12 mouse cellular contexts compared by ENCODE assay signal in the genomic region with DNA sequence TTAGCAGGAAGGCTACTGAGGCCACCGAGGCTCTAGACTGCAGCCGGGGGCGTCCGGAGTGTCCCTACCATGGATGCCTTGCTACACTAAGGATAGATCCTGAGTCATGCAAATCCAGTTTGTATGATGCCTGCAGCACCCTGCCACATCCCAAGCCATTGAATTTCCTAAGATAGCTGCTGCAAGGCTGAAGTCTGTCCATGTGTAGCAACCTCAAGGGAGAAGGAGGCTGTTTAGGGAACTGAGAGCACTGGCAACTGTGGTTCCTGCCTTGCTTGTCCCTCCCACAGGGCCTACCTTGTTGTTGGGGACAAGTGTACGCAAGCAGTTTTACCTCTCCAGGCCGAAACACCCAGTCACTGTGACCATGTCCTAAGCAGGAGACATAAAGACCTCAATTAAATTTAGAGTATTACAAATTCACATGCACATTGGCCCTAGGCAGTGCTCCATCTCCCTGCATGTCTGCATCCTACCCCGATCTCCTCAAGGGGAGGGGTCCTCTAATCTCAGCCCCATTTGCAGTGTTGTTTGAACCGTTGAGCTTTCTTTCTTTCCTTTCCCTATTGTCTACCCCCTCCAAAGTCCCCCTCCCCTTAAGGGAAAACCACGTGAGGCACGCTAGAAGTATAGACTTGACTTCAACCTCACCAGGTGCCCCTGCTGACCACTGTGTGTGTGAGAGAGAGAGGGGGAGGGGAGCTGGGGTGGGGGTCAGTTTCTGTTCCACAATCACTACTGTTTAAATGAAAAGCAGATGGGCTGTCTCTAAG.
DNase-seq lines count a peak whose midpoint lies in the region; ATAC-seq and TF ChIP-seq lines count a peak whose summit lies in the region.
"Had no signal": no experiment of that assay in that cellular context is flagged by ENCODE, and none has a peak within 500 bp of the region (broad histone marks: within the 10 kb centered on the region; RNA-seq: fewer than 3 reads in every experiment).

No protein-coding gene starts in this region.

- no peak overlapping the region for H3K9ac ChIP-seq in midbrain, embryonic 12.5 days (replicated peaks)
- H3K9ac ChIP-seq in midbrain, postnatal 0 days (replicated peaks; ENCODE audit: low read length, poor library complexity, severe bottlenecking) = no peak overlapping the region
- no peak overlapping the region for H3K9ac ChIP-seq in forebrain, postnatal 0 days
- H3K9ac ChIP-seq: lung, embryonic 14.5 days; stomach, embryonic 15.5 days had no signal

- no peak for DNase-seq in midbrain, postnatal 0 days (ENCODE audit: low spot score)
- DNase-seq in embryonic facial prominence, embryonic 10.5 days (ENCODE audit: low spot score) = peak; percentile 59
- no peak for DNase-seq in forebrain, postnatal 0 days
- DNase-seq in thymus, postnatal 14 days = no peak
- DNase-seq in adrenal gland, postnatal 36 days = no peak
- DNase-seq in heart, adult 11 months = no peak
- DNase-seq: kidney, postnatal 4 days; lung, embryonic 14.5 days had no signal

- H3K27me3 ChIP-seq in midbrain, embryonic 12.5 days = no peaks in the 10 kb centered on the region
- no peaks in the 10 kb centered on the region for H3K27me3 ChIP-seq in midbrain, postnatal 0 days (ENCODE audit: insufficient read depth, low read length)
- no peaks in the 10 kb centered on the region for H3K27me3 ChIP-seq in embryonic facial prominence, embryonic 10.5 days (replicated peaks; ENCODE audit: low read depth, poor library complexity, severe bottlenecking)
- H3K27me3 ChIP-seq in forebrain, postnatal 0 days (ENCODE audit: insufficient read depth, low read length) = no peaks in the 10 kb centered on the region
- H3K27me3 ChIP-seq in megakaryocyte, embryonic 14.5 days (replicated peaks) = no peaks in the 10 kb centered on the region
- H3K27me3 ChIP-seq: stomach, embryonic 15.5 days had no signal

- H3K9me3 ChIP-seq in midbrain, embryonic 12.5 days = no peaks in the 10 kb centered on the region; the same call in 1 of the 2 replicates
- no peaks in the 10 kb centered on the region for H3K9me3 ChIP-seq in midbrain, postnatal 0 days (ENCODE audit: low read length)
- H3K9me3 ChIP-seq in embryonic facial prominence, embryonic 10.5 days = no peaks in the 10 kb centered on the region
- H3K9me3 ChIP-seq in forebrain, postnatal 0 days (ENCODE audit: low read length) = no peaks in the 10 kb centered on the region
- no peaks in the 10 kb centered on the region for H3K9me3 ChIP-seq in megakaryocyte, embryonic 14.5 days
- H3K9me3 ChIP-seq: stomach, embryonic 15.5 days had no signal

- ATAC-seq in midbrain, embryonic 12.5 days (ENCODE audit: low FRiP score, low read depth) = no peak
- no peak; the same call in 1 of the 2 replicates for ATAC-seq in midbrain, postnatal 0 days (ENCODE audit: low FRiP score)
- no peak for ATAC-seq in forebrain, postnatal 0 days

- H3K4me1 ChIP-seq in midbrain, embryonic 12.5 days = peaks cover 15% of the 10 kb centered on the region
- no peaks in the 10 kb centered on the region for H3K4me1 ChIP-seq in midbrain, postnatal 0 days (ENCODE audit: insufficient read depth, low read length)
- H3K4me1 ChIP-seq in embryonic facial prominence, embryonic 10.5 days = peaks cover 61% of the 10 kb centered on the region
- peaks cover 15% of the 10 kb centered on the region; the same call in 1 of the 2 replicates for H3K4me1 ChIP-seq in forebrain, postnatal 0 days (ENCODE audit: insufficient read depth)
- H3K4me1 ChIP-seq in megakaryocyte, embryonic 14.5 days = peaks cover 92% of the 10 kb centered on the region

- WGBS in midbrain, embryonic 12.5 days = 68% methylated on average over 10 of the region's 10 CpGs
- 61% methylated on average over 10 of the region's 10 CpGs for WGBS in midbrain, postnatal 0 days
- WGBS in embryonic facial prominence, embryonic 10.5 days = 62% methylated on average over 10 of the region's 10 CpGs
- 64% methylated on average over 10 of the region's 10 CpGs for WGBS in forebrain, postnatal 0 days

- peaks cover 3% of the 10 kb centered on the region; the same call in 1 of the 2 replicates for H3K36me3 ChIP-seq in midbrain, embryonic 12.5 days
- 0 out of 2 replicates have a peak, but pooled peaks cover 2% of the 10 kb centered on the region for H3K36me3 ChIP-seq in midbrain, postnatal 0 days (ENCODE audit: insufficient read depth, low read length)
- H3K36me3 ChIP-seq in embryonic facial prominence, embryonic 10.5 days (replicated peaks) = peaks cover 64% of the 10 kb centered on the region
- no peaks in the 10 kb centered on the region for H3K36me3 ChIP-seq in forebrain, postnatal 0 days (ENCODE audit: insufficient read depth)
- peaks cover 4% of the 10 kb centered on the region for H3K36me3 ChIP-seq in megakaryocyte, embryonic 14.5 days (replicated peaks; ENCODE audit: low read length)
- H3K36me3 ChIP-seq: stomach, embryonic 15.5 days had no signal

- no peak overlapping the region for H3K4me3 ChIP-seq in midbrain, embryonic 12.5 days
- no peak overlapping the region for H3K4me3 ChIP-seq in midbrain, postnatal 0 days (ENCODE audit: low read depth, low read length)
- H3K4me3 ChIP-seq in embryonic facial prominence, embryonic 10.5 days = no peak overlapping the region
- no peak overlapping the region for H3K4me3 ChIP-seq in forebrain, postnatal 0 days (ENCODE audit: low read depth, low read length)
- H3K4me3 ChIP-seq in megakaryocyte, embryonic 14.5 days (replicated peaks) = peak overlapping the region; percentile 9
- H3K4me3 ChIP-seq: erythroblast, embryonic 14.5 days; stomach, embryonic 15.5 days had no signal

- peak overlapping the region; percentile 8; the same call in 1 of the 2 replicates for H3K27ac ChIP-seq in midbrain, embryonic 12.5 days (replicated peaks)
- H3K27ac ChIP-seq in midbrain, postnatal 0 days (ENCODE audit: low read depth, low read length) = no peak overlapping the region
- H3K27ac ChIP-seq in embryonic facial prominence, embryonic 10.5 days (replicated peaks) = peak overlapping the region; percentile 72
- H3K27ac ChIP-seq in forebrain, postnatal 0 days (ENCODE audit: low read depth, low read length) = 0 out of 2 replicates have a peak overlapping the region, but pooled peaks have one; percentile 23
- H3K27ac ChIP-seq: stomach, embryonic 15.5 days had no signal

- TF ChIP-seq CTCF in midbrain, postnatal 0 days (IDR thresholded peaks at IDR 0.05) = no peak
- no peak for TF ChIP-seq CTCF in forebrain, postnatal 0 days (IDR thresholded peaks at IDR 0.05; ENCODE audit: low read depth)

- H3K4me2 ChIP-seq in midbrain, embryonic 12.5 days (replicated peaks) = no peak overlapping the region
- H3K4me2 ChIP-seq in midbrain, postnatal 0 days (ENCODE audit: low read depth, low read length, poor library complexity, severe bottlenecking) = no peak overlapping the region
- no peak overlapping the region for H3K4me2 ChIP-seq in forebrain, postnatal 0 days (ENCODE audit: low read depth)
- H3K4me2 ChIP-seq: lung, embryonic 14.5 days; stomach, embryonic 15.5 days had no signal
